Mouse (Mus musculus) embryonic facial prominence, embryonic 11.5 days (tissue): ENCODE measurements around the gene Pcyt1b. TPM values are rescaled to one million over a fixed set of nuclear protein-coding genes. Genes with fewer than 3 reads are reported as not detected.
A peak's percentile ranks its signal among the peaks of the same experiment; 100 is the strongest.

Experiments used
- ATAC-seq: fragments of 200-750 bp; cut with Nextera tagmentation; replicated peaks from 2 replicates; pipeline ENCODE4 v1.8.0; 2017; ENCODE audit warnings: low read depth; ENCODE audit not compliant: insufficient number of reproducible peaks, low FRiP score, low TSS enrichment
- DNase-seq: peaks from one replicate; pipeline ENCODE4 v3.0.0-alpha.2; 2015; ENCODE audit warnings: low spot score
- H3K27ac ChIP-seq: fragments of 300-500 bp; sonication (generic); replicated peaks from 2 replicates; pipeline ENCODE4 v1.5.1; 2014; ENCODE audit warnings: mild to moderate bottlenecking, low read depth, low read length, control low read depth
- H3K27me3 ChIP-seq: fragments of 300-500 bp; sonication (generic); 2 replicates; pipeline ENCODE4 v1.6.1; 2014; ENCODE audit warnings: mild to moderate bottlenecking, low read length, moderate library complexity, mixed read lengths; ENCODE audit not compliant: control insufficient read depth, insufficient read depth
- H3K36me3 ChIP-seq: fragments of 300-500 bp; sonication (generic); replicated peaks from 2 replicates; pipeline ENCODE4 v1.6.1; 2014; ENCODE audit warnings: low read depth, mild to moderate bottlenecking, low read length, moderate library complexity, mixed read lengths; ENCODE audit not compliant: control insufficient read depth, insufficient read depth
- H3K4me1 ChIP-seq: fragments of 300-500 bp; sonication (generic); 2 replicates; pipeline ENCODE4 v1.6.1; 2014; ENCODE audit warnings: low read length, mixed read lengths; ENCODE audit not compliant: control insufficient read depth, insufficient read depth
- H3K4me2 ChIP-seq: fragments of 300-500 bp; sonication (generic); 2 replicates; pipeline ENCODE4 v1.6.1; 2014; ENCODE audit warnings: low read depth, mild to moderate bottlenecking, control low read depth, low read length, moderate library complexity
- H3K4me3 ChIP-seq: fragments of 300-500 bp; sonication (generic); 2 replicates; pipeline ENCODE4 v1.5.1; 2014; ENCODE audit warnings: low read depth, low read length, control low read depth
- H3K9ac ChIP-seq: fragments of 300-500 bp; sonication (generic); replicated peaks from 2 replicates; pipeline ENCODE4 v1.6.1; 2014; ENCODE audit warnings: mild to moderate bottlenecking, control low read depth, low read length
- H3K9me3 ChIP-seq: fragments of 300-500 bp; sonication (generic); replicated peaks from 2 replicates; pipeline ENCODE4 v1.6.1; 2016; ENCODE audit warnings: mild to moderate bottlenecking, low read length, inconsistent platforms, mixed read lengths; ENCODE audit not compliant: control insufficient read depth
- WGBS: fragments of 180-500 bp; shearing (Covaris S2); extraction: QIAGEN DNeasy Blood & Tissue Kit; methylation state at CpG from one replicate; pipeline ENCODE4 v1.1.7; 2014; 5-methylcytosine and 5-hydroxymethylcytosine counted together
- polyA plus RNA-seq: library from polyadenylated mRNA; unstranded; fragments of >200 nt; fragmentation: Nextera tagmentation; extraction: Ambion mirVana; gene quantifications from 2 replicates; pipeline ENCODE4 v1.2.1, GENCODE M21; 2014

The Pcyt1b gene
- polyA plus RNA-seq, 1 experiment from 2014 or later: 7.0 TPM

DNA sequence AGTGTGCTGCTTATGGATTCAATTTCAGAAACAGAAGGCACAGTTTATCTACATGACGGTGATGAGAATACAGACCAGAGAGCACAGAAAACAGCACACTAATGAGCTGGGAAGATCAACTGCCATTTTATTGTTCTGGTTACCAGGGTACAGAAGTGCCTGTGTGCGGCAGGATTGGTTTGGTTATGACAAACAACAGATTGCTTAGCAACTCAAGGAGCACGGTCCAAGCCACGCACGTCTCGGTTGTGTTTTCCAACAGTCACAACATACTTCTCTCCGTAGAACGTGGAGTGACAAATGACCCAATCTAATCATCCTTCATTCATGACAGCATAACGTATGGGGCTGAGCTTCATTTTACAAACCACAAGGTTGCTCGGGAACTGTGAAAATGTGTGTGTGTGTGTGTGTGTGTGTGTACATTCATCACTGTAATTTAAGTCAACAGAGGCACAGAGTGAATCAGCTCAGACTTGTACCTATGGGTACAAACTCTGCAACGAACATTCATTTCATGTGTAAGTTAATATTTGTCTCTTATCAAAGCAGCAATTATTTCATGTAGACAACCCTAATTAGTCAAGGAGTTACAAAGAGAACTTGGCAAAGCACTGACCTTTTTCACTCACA, 100.7 kb downstream of the Pcyt1b start:
- 81% methylated on average over 11 of the region's 11 CpGs for WGBS
- no peak overlapping the region for H3K9ac ChIP-seq
- no peaks in the 10 kb centered on the region for H3K4me1 ChIP-seq
- H3K27me3 ChIP-seq: no peaks in the 10 kb centered on the region
- H3K4me3 ChIP-seq: no peak overlapping the region
- H3K36me3 ChIP-seq: no peaks in the 10 kb centered on the region
- ATAC-seq: no peak
- no peak for DNase-seq
- H3K27ac ChIP-seq: no peak overlapping the region
- no peaks in the 10 kb centered on the region for H3K9me3 ChIP-seq
- no peak overlapping the region for H3K4me2 ChIP-seq

DNA sequence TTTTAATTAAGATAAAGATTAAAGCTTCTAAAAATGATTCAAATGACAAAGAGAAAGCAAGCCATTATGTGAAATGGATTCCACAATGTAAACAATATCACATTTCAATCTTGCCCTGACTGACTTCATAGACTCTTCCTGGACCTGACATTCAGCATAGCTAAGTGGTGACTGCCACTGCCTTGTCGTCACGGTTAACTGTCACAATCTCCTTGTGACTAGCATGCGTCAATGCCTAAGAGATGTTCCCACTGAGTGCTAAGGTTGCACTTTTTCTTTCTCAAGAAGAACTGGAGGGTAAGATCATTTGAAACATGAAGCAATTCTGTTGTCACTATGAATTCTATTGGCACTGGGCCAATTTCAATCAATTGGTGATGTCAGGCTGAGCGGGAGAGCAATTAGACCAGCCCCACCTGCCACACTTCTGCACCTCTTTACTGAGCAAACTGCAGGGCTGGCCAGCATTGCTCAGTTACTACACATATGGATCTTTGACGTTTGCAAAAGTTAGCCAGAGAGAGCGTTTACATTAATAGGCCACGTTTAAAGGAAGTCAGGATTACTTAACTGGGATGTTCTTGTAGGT, 102.3 kb downstream of the Pcyt1b start:
- Histone ChIP-seq H3K9ac (no peak overlapping the region), H3K4me1 (no peaks in the 10 kb centered on the region), H3K4me3 (no peak overlapping the region), H3K4me2 (no peak overlapping the region), H3K27ac (no peak overlapping the region), H3K9me3 (no peaks in the 10 kb centered on the region), H3K27me3 (no peaks in the 10 kb centered on the region), H3K36me3 (no peaks in the 10 kb centered on the region)
- WGBS: 53% methylated on average over 7 of the region's 7 CpGs
- peak; percentile 3 for DNase-seq
- ATAC-seq: no peak

DNA sequence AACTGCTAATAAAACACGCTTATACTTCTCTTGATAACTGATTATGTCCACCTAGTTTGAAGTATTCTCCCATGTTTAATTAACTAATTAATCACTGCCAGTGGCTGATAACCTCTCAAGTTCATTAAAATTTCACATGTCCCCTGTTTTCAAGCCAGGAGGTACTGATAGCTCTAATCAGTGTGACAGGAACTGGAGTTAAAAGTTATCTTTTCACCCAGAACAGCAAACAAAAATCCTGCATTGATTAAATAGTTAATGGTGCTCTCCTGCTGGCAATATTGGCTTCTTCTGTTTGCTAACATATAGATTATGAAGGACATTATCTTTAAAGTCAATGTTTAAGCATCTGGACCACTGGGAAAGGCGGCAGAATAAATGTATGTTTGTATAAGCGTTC, 106.1 kb downstream of the Pcyt1b start:
- no peaks in the 10 kb centered on the region for H3K27me3 ChIP-seq
- 85% methylated on average over 3 of the region's 3 CpGs for WGBS
- no peak overlapping the region for H3K4me3 ChIP-seq
- H3K9ac ChIP-seq: no peak overlapping the region
- no peak overlapping the region for H3K4me2 ChIP-seq
- DNase-seq (no peak), ATAC-seq (no peak)
- no peaks in the 10 kb centered on the region for H3K36me3 ChIP-seq
- no peaks in the 10 kb centered on the region for H3K9me3 ChIP-seq
- no peak overlapping the region for H3K27ac ChIP-seq
- no peaks in the 10 kb centered on the region for H3K4me1 ChIP-seq

DNA sequence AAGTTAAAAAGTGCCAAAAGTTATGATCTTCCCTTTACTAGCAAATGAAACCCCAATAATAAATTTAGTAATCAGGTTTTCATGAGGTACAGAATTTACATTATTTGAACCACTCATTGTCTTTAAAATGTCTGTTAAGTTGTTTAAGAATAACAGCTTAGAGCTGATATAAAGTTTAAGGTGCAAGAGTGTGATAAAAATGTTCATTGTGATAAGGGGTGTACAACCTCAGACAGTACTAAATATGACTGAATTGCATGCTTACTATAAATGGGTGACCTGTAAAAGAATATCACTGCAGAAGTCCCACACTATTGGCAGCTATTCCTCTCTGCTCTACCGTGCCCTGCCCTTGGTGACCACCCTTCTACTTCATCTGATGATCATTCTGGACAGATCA, 134.9 kb downstream of the Pcyt1b start:
- ATAC-seq: no peak
- no peaks in the 10 kb centered on the region for H3K4me1 ChIP-seq
- WGBS: 93% methylated on average over 1 of the region's 1 CpGs
- no peak overlapping the region for H3K4me3 ChIP-seq
- H3K27ac ChIP-seq: no peak overlapping the region
- DNase-seq: no peak
- no peak overlapping the region for H3K4me2 ChIP-seq
- H3K27me3 ChIP-seq: no peaks in the 10 kb centered on the region
- H3K36me3 ChIP-seq: no peaks in the 10 kb centered on the region
- no peaks in the 10 kb centered on the region for H3K9me3 ChIP-seq
- H3K9ac ChIP-seq: no peak overlapping the region

DNA sequence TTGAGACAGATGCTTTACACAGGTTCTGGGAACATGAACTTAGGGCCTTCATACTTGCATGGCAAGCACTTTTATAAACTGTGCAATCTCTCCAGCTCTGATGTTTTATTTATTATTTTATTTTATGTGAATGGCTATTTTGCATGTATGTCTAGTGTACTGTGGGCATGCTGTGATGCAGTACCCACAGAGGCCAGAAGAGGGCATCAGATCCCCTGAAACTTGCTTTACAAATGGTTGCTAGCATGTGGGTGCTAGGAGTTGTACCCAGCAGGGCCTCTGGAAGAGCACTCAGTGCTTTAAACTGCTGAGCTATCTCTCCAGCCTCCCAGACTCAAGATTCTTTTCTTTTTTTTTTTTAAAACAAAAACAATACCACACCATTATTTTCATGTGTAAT, 138.5 kb downstream of the Pcyt1b start:
- no peaks in the 10 kb centered on the region for H3K9me3 ChIP-seq
- H3K9ac ChIP-seq: no peak overlapping the region
- no peak overlapping the region for H3K4me2 ChIP-seq
- no peaks in the 10 kb centered on the region for H3K4me1 ChIP-seq
- H3K4me3 ChIP-seq: no peak overlapping the region
- no peaks in the 10 kb centered on the region for H3K36me3 ChIP-seq
- no peak for ATAC-seq
- no peaks in the 10 kb centered on the region for H3K27me3 ChIP-seq
- peak; percentile 14 for DNase-seq
- H3K27ac ChIP-seq: no peak overlapping the region

Other genes with a start within 250 kb of the Pcyt1b start
- 21.4 and 22.6 TPM in 2 replicates for gene Pola1, start 22.7 kb upstream of the Pcyt1b start, polyA plus RNA-seq
- gene Pdk3, start 177.3 kb downstream of the Pcyt1b start, polyA plus RNA-seq: 77.3 and 79.1 TPM in 2 replicates